ENCODE assay signal across 8 mouse cellular contexts in the genomic region with DNA sequence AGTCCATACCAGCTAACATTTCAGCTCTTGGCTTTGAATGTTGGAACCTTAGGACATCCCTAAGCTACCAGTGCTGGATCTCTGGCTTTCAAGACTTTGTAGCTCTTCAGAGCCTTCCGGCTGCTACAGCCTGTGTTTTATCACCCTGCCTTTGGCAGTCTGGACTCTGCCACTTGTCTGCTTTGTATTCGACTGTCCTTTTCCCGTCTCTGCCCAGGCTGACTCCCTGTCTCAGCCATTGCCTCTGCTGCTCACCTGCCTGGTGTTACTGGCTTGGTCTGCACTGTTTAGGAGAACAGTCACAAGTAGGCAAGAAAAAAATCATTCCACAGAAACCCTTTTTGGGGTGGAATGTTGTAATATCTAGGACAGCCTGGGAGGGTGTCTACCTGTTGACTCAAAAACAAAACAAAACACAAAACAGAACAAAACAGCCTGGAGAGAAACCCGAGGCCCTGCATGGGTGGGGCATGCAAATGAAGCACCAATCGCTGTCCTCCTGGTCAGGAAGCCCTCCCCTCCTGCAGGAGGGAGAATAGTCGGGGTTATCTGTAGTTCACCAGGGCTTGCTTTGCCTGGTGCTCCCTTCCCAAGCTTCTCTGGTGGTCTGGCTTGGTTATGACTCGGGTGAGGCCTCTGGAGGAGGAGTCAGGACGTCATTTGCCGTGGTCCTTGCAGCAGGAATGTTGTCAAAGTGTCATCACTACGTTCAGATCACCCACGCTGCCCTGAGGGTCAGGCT. TPM values are rescaled to one million over a fixed set of nuclear protein-coding genes. Genes with fewer than 3 reads are reported as not detected.
DNase-seq lines count a peak whose midpoint lies in the region; ATAC-seq and TF ChIP-seq lines count a peak whose summit lies in the region.

No protein-coding gene starts in this region.

- no peak overlapping the region for H3K9ac ChIP-seq in midbrain, postnatal 0 days (replicated peaks; ENCODE audit: low read length, poor library complexity, severe bottlenecking)
- H3K9ac ChIP-seq in forebrain, embryonic 11.5 days (ENCODE audit: low read length), result no peak overlapping the region

- H3K27ac ChIP-seq in midbrain, postnatal 0 days (ENCODE audit: low read depth, low read length), result no peak overlapping the region
- no peak overlapping the region for H3K27ac ChIP-seq in forebrain, embryonic 11.5 days (ENCODE audit: low read depth, low read length)

- ATAC-seq in midbrain, postnatal 0 days (ENCODE audit: low FRiP score), result no peak
- no peak for ATAC-seq in forebrain, embryonic 11.5 days (replicated peaks; ENCODE audit: low FRiP score)

- 23% methylated on average over 11 of the region's 11 CpGs for WGBS in midbrain, postnatal 0 days
- WGBS in forebrain, embryonic 11.5 days, result 15% methylated on average over 11 of the region's 11 CpGs

- no peaks in the 10 kb centered on the region for H3K27me3 ChIP-seq in midbrain, postnatal 0 days (ENCODE audit: insufficient read depth, low read length)
- H3K27me3 ChIP-seq in forebrain, embryonic 11.5 days (ENCODE audit: control insufficient read depth, insufficient read depth, low read length), result no peaks in the 10 kb centered on the region

- H3K4me3 ChIP-seq in midbrain, postnatal 0 days (ENCODE audit: low read depth, low read length), result no peak overlapping the region
- no peak overlapping the region for H3K4me3 ChIP-seq in forebrain, embryonic 11.5 days (ENCODE audit: low read depth, low read length)

- TF ChIP-seq CTCF in midbrain, postnatal 0 days (IDR thresholded peaks at IDR 0.05), result no peak

- no peaks in the 10 kb centered on the region for H3K4me1 ChIP-seq in midbrain, postnatal 0 days (ENCODE audit: insufficient read depth, low read length)
- peaks cover 5% of the 10 kb centered on the region for H3K4me1 ChIP-seq in forebrain, embryonic 11.5 days (replicated peaks; ENCODE audit: control insufficient read depth, insufficient read depth, low read length)

- H3K9me3 ChIP-seq in midbrain, postnatal 0 days (ENCODE audit: low read length), result no peaks in the 10 kb centered on the region
- no peaks in the 10 kb centered on the region for H3K9me3 ChIP-seq in forebrain, embryonic 11.5 days (ENCODE audit: control insufficient read depth, low read length)

- H3K36me3 ChIP-seq in midbrain, postnatal 0 days (ENCODE audit: insufficient read depth, low read length), result no peaks in the 10 kb centered on the region
- H3K36me3 ChIP-seq in forebrain, embryonic 11.5 days (ENCODE audit: control insufficient read depth, insufficient read depth, low read length), result no peaks in the 10 kb centered on the region

- H3K4me2 ChIP-seq in midbrain, postnatal 0 days (ENCODE audit: low read depth, low read length, poor library complexity, severe bottlenecking), result no peak overlapping the region
- no peak overlapping the region for H3K4me2 ChIP-seq in forebrain, embryonic 11.5 days (ENCODE audit: low read depth, low read length, severe bottlenecking)

- peak; percentile 77 for DNase-seq in ZHBTc4 (ENCODE audit: low read depth, low spot score)
- DNase-seq in embryo, embryonic 11 days, result peak; percentile 77
- peak; percentile 28 for DNase-seq in heart, postnatal 25 days (ENCODE audit: low spot score)
- DNase-seq in kidney, postnatal 36 days, result peak; percentile 68 to 70
- DNase-seq in midbrain, postnatal 0 days (ENCODE audit: low spot score), result peak; percentile 3
- DNase-seq in left cerebral cortex, adult 8-10 months (ENCODE audit: low spot score in 2 of 2), result no peak
- DNase-seq in left cerebral cortex, adult 18-20 months (ENCODE audit: low spot score in 2 of 2), result no peak
- DNase-seq in forebrain, embryonic 11.5 days (ENCODE audit: low spot score), result no peak

- intact Hi-C loops in heart, postnatal 25 days (cut with DNase I), result no loop called here

RNA-seq across cellular contexts. Expression of gene Uaca, which starts 19.0 kb away (rescaled TPM):
- total RNA-seq in heart, postnatal 25 days (2021), result 10 to 100 TPM; 44.6 to 50.0 TPM
- total RNA-seq in midbrain, postnatal 0 days (2014; rRNA removed), result 6.1 and 8.9 TPM in 2 replicates
- polyA plus RNA-seq in midbrain, postnatal 0 days (2015; fragmentation: Nextera tagmentation; extraction: Ambion mirVana), result 10.8 and 11.5 TPM in 2 replicates
- total RNA-seq in left cerebral cortex, adult 8-10 months (2022), result 10 to 100 TPM in 1 of 4 experiments, 1 to 10 TPM in 3; 6.8 to 10.6 (median 7.5) TPM
- 1 to 10 TPM; 7.7 to 9.2 TPM for total RNA-seq in left cerebral cortex, adult 18-20 months (2021)
- polyA plus RNA-seq in forebrain, embryonic 11.5 days (2014; fragmentation: Nextera tagmentation; extraction: Ambion mirVana), result 25.2 and 25.6 TPM in 2 replicates

Comparison
In these comparisons a context has a peak if more than half of its experiments do, and no peak if none do; other contexts are left out.
1. DNase-seq: peak in ZHBTc4 (single experiment), embryo, embryonic 11 days (single experiment), heart, postnatal 25 days (single experiment), kidney, postnatal 36 days (2 of 2) and midbrain, postnatal 0 days (single experiment); none in left cerebral cortex, adult 8-10 months (0 of 2), left cerebral cortex, adult 18-20 months (0 of 2) and forebrain, embryonic 11.5 days (single experiment).